Mouse (Mus musculus) MEL (cell line): ENCODE measurements around the gene Gm42688. TPM values are rescaled to one million over a fixed set of nuclear protein-coding genes. Genes with fewer than 3 reads are reported as not detected.

Experiments
- DNase-seq: peaks from one replicate; pipeline ENCODE4 v3.0.0; 2011; ENCODE audit warnings: low read depth, low spot score
- H3K27ac ChIP-seq: 2 replicates; pipeline ENCODE4 v1.5.1; 2012; ENCODE audit warnings: low read depth, mild to moderate bottlenecking, control low read depth, low read length, moderate library complexity; ENCODE audit not compliant: control insufficient read depth
- H3K27me3 ChIP-seq, 2 experiments: fragments of 150-350 bp in 1 of 2; sonication (generic) in 1 of 2; 2 replicates each; pipeline ENCODE4 v1.6.1; 2012; ENCODE audit warnings: low read length in 2 of 2, mild to moderate bottlenecking in 2 of 2, improper control_type of control experiment in 1 of 2, moderate library complexity in 1 of 2; ENCODE audit not compliant: insufficient read depth in 2 of 2, control insufficient read depth in 1 of 2
- H3K36me3 ChIP-seq, 2 experiments: 2 replicates each; pipeline ENCODE4 v1.6.1; 2012 to 2014; ENCODE audit warnings: low read length in 2 of 2, improper control_type of control experiment in 1 of 2, inconsistent platforms in 1 of 2, mild to moderate bottlenecking in 1 of 2; ENCODE audit not compliant: insufficient read depth in 2 of 2, control insufficient read depth in 1 of 2
- H3K4me1 ChIP-seq, 2 experiments: fragments of 150-350 bp in 1 of 2; sonication (generic) in 1 of 2; 2 replicates each; pipeline ENCODE4 v1.6.1; 2012; ENCODE audit warnings: low read length in 2 of 2, improper control_type of control experiment in 1 of 2, mild to moderate bottlenecking in 1 of 2; ENCODE audit not compliant: insufficient read depth in 2 of 2, control insufficient read depth in 1 of 2
- H3K4me3 ChIP-seq, 2 experiments: fragments of 150-350 bp in 1 of 2; sonication (generic) in 1 of 2; 2 replicates each; pipeline ENCODE4 v1.5.1; 2012; ENCODE audit warnings: low read depth in 2 of 2, low read length in 2 of 2, mild to moderate bottlenecking in 2 of 2, moderate library complexity in 2 of 2, control low read depth in 1 of 2, improper control_type of control experiment in 1 of 2; ENCODE audit not compliant: control insufficient read depth in 1 of 2, insufficient read depth in 1 of 2
- H3K79me2 ChIP-seq: 2 replicates; pipeline ENCODE4 v1.6.1; 2012; ENCODE audit warnings: mild to moderate bottlenecking, low read length, moderate library complexity; ENCODE audit not compliant: control insufficient read depth, poor library complexity, insufficient read depth
- H3K9ac ChIP-seq: 2 replicates; pipeline ENCODE4 v1.6.1; 2012; ENCODE audit warnings: low read depth, mild to moderate bottlenecking, control low read depth, low read length, moderate library complexity; ENCODE audit not compliant: control insufficient read depth, poor library complexity, severe bottlenecking
- H3K9me3 ChIP-seq: fragments of 150-350 bp; sonication (generic); replicated peaks from 2 replicates; pipeline ENCODE4 v1.6.1; 2012; ENCODE audit warnings: mild to moderate bottlenecking, low read length, improper control_type of control experiment, moderate library complexity; ENCODE audit not compliant: insufficient read depth
- CHD1 ChIP-seq: IDR thresholded peaks from 2 replicates; pipeline ENCODE4 v1.6.1; 2012; ENCODE audit warnings: low read depth, mild to moderate bottlenecking, inconsistent platforms, low read length, improper control_type of control experiment
- ELF1 ChIP-seq: IDR thresholded peaks from 2 replicates; pipeline ENCODE4 v1.6.1; 2014; ENCODE audit warnings: low read depth, mild to moderate bottlenecking, inconsistent platforms, low read length, improper control_type of control experiment, moderate library complexity
- HCFC1 ChIP-seq: IDR thresholded peaks from 2 replicates; pipeline ENCODE4 v1.6.1; 2012; ENCODE audit warnings: low read depth, mild to moderate bottlenecking, inconsistent platforms, low read length, improper control_type of control experiment, moderate library complexity
- KAT2A ChIP-seq: conservative IDR thresholded peaks from 2 replicates; pipeline ENCODE4 v1.6.1; 2012; ENCODE audit warnings: low read depth, low read length, improper control_type of control experiment, inconsistent platforms
- MAX ChIP-seq: IDR thresholded peaks from 2 replicates; pipeline ENCODE4 v1.6.1; 2011; ENCODE audit warnings: low read length, improper control_type of control experiment
- MAZ ChIP-seq: IDR thresholded peaks from 2 replicates; pipeline ENCODE4 v1.6.1; 2012; ENCODE audit warnings: low read depth, mild to moderate bottlenecking, inconsistent platforms, low read length, improper control_type of control experiment
- POLR2A ChIP-seq, 2 experiments: IDR thresholded peaks; 2 replicates each; pipeline ENCODE4 v1.6.1; 2011 to 2012; ENCODE audit warnings: low read length in 2 of 2, mild to moderate bottlenecking in 2 of 2, control low read depth in 1 of 2, improper control_type of control experiment in 1 of 2, low read depth in 1 of 2, moderate library complexity in 1 of 2; ENCODE audit not compliant: control insufficient read depth in 1 of 2, insufficient read depth in 1 of 2, poor library complexity in 1 of 2
- POLR2AphosphoS2 ChIP-seq: IDR thresholded peaks from 2 replicates; pipeline ENCODE4 v1.6.1; 2011; ENCODE audit warnings: low read length, improper control_type of control experiment
- POLR2AphosphoS5 ChIP-seq: IDR thresholded peaks from 2 replicates; pipeline ENCODE4 v1.6.1; 2012; ENCODE audit warnings: low read depth, borderline replicate concordance, mild to moderate bottlenecking, inconsistent platforms, low read length, moderate library complexity, mixed read lengths
- RAD21 ChIP-seq: IDR thresholded peaks from 2 replicates; pipeline ENCODE4 v1.6.1; 2011; ENCODE audit warnings: mild to moderate bottlenecking, low read depth, low read length, improper control_type of control experiment
- SIN3A ChIP-seq: IDR thresholded peaks from 2 replicates; pipeline ENCODE4 v1.6.1; 2012; ENCODE audit warnings: low read length, improper control_type of control experiment, inconsistent platforms
- SMC3 ChIP-seq: IDR thresholded peaks from 2 replicates; pipeline ENCODE4 v1.6.1; 2011; ENCODE audit warnings: low read depth, low read length, improper control_type of control experiment
- TBP ChIP-seq: IDR thresholded peaks from 2 replicates; pipeline ENCODE4 v1.8.0; 2011; ENCODE audit warnings: low read depth, low read length, improper control_type of control experiment
- USF1 ChIP-seq: IDR thresholded peaks from 2 replicates; pipeline ENCODE4 v1.6.1; 2014; ENCODE audit warnings: low read depth, mild to moderate bottlenecking, inconsistent platforms, low read length, improper control_type of control experiment, moderate library complexity
- USF2 ChIP-seq, 2 experiments: IDR thresholded peaks; 2 replicates each; pipeline ENCODE4 v1.6.1; 2011 to 2012; ENCODE audit warnings: improper control_type of control experiment in 2 of 2, low read length in 2 of 2, borderline replicate concordance in 1 of 2, inconsistent platforms in 1 of 2, low read depth in 1 of 2, mild to moderate bottlenecking in 1 of 2; ENCODE audit not compliant: insufficient read depth in 1 of 2
- ZC3H11A ChIP-seq: IDR thresholded peaks from 2 replicates; pipeline ENCODE4 v1.6.1; 2012; ENCODE audit warnings: low read depth, mild to moderate bottlenecking, inconsistent platforms, low read length, improper control_type of control experiment
- ZKSCAN1 ChIP-seq: IDR thresholded peaks from 2 replicates; pipeline ENCODE4 v1.6.1; 2012; ENCODE audit warnings: low read depth, mild to moderate bottlenecking, inconsistent platforms, low read length, improper control_type of control experiment, moderate library complexity
- ZMIZ1 ChIP-seq: IDR thresholded peaks from 2 replicates; pipeline ENCODE4 v1.6.1; 2012; ENCODE audit warnings: low read depth, mild to moderate bottlenecking, inconsistent platforms, low read length, improper control_type of control experiment, moderate library complexity
- polyA plus RNA-seq, 2 experiments: library from polyadenylated mRNA; stranded (reverse) in 1 of 2; unstranded in 1 of 2; fragments of >175 nt in 1 of 2; fragments of >200 nt in 1 of 2; gene quantifications; 2 replicates each; pipeline versions ENCODE4 v1.2.1 to v1.2.4; 2012; ENCODE audit warnings: low replicate concordance in 2 of 2, low read depth in 1 of 2; ENCODE audit not compliant: insufficient read length in 2 of 2, insufficient read depth in 1 of 2, missing spikeins in 1 of 2
- total RNA-seq: library from RNA; depleted of rRNA; stranded (reverse); fragments of 300-350 nt; gene quantifications from 2 replicates; pipeline ENCODE4 v1.2.3, GENCODE M21; 2012

Gene Gm42688
- total and polyA plus RNA-seq, 3 experiments: 2.5 to 4.8 TPM; not detected in 1

DNA sequence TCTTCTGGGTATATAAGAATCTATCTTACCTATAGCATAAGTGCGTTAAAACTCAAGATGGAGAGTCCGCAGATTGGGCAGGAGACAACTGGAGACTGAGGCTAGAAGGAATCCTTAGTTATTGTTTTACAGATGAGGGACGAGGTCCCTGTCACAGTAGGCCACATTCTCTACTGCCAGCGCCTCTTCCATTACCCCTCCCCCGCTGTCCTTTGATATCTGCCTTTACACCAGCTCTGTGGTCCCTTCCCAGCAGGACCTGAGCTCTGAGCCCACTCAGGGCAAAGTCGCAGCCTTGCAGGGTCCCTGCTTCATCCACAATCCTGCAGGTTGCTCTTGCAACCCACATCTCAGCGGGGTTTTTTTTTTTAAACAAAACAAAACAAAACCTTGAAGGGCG lies 33.2 kb upstream of the Gm42688 start:
- Histone ChIP-seq H3K27ac (no peak overlapping the region), H3K4me1 (no peaks in the 10 kb centered on the region), H3K36me3 (no peaks in the 10 kb centered on the region), H3K4me3 (no peak overlapping the region), H3K27me3 (no peaks in the 10 kb centered on the region), H3K9ac (no peak overlapping the region), H3K79me2 (no peaks in the 10 kb centered on the region), H3K9me3 (no peaks in the 10 kb centered on the region)
- DNase-seq: no peak
- TF ChIP-seq POLR2AphosphoS5 (no peak), ZMIZ1 (no peak), MAX (no peak), TBP (no peak), POLR2A (IDR thresholded peaks at IDR 0.05; ENCODE audit: control insufficient read depth in 1 of 2, insufficient read depth in 1 of 2, low read depth in 1 of 2, low read length in 2 of 2, poor library complexity in 1 of 2) (no peak), SIN3A (no peak), SMC3 (no peak), MAZ (no peak), ZKSCAN1 (no peak), USF1 (no peak), POLR2AphosphoS2 (no peak)

GRCm38 (mm10) chr6:83068706-83069487 lies 32.5 kb upstream of the Gm42688 start:
- Histone ChIP-seq H3K4me1 (no peaks in the 10 kb centered on the region), H3K9me3 (no peaks in the 10 kb centered on the region), H3K79me2 (no peaks in the 10 kb centered on the region), H3K9ac (no peak overlapping the region), H3K27ac (no peak overlapping the region), H3K4me3 (no peak overlapping the region), H3K27me3 (no peaks in the 10 kb centered on the region), H3K36me3 (no peaks in the 10 kb centered on the region)
- no peak for DNase-seq
- TF ChIP-seq ELF1: no peak
- no peak for TF ChIP-seq RAD21
- TF ChIP-seq KAT2A: no peak
- no peak for TF ChIP-seq HCFC1
- TF ChIP-seq USF2 (IDR thresholded peaks at IDR 0.05; ENCODE audit: borderline replicate concordance in 1 of 2, insufficient read depth in 1 of 2, low read depth in 1 of 2, low read length in 2 of 2): no peak
- no peak for TF ChIP-seq SIN3A
- TF ChIP-seq ZC3H11A: no peak
- TF ChIP-seq MAZ: no peak
- no peak for TF ChIP-seq CHD1
